Mouse (Mus musculus) embryonic facial prominence, embryonic 10.5 days (tissue): ENCODE data around the gene Ankrd7. TPM values are rescaled to one million over a fixed set of nuclear protein-coding genes. Genes with fewer than 3 reads are reported as not detected.

Experiments
- DNase-seq: peaks from one replicate; pipeline ENCODE4 v3.0.0-alpha.2; 2017; ENCODE audit warnings: low spot score
- H3K27ac ChIP-seq: fragments of 300-500 bp; sonication (generic); replicated peaks from 2 replicates; pipeline ENCODE4 v1.5.1; 2016; ENCODE audit warnings: mild to moderate bottlenecking
- H3K27me3 ChIP-seq: fragments of 300-500 bp; sonication (generic); replicated peaks from 2 replicates; pipeline ENCODE4 v1.6.1; 2016; ENCODE audit warnings: low read depth, mild to moderate bottlenecking; ENCODE audit not compliant: poor library complexity, severe bottlenecking
- H3K36me3 ChIP-seq: fragments of 300-500 bp; sonication (generic); replicated peaks from 2 replicates; pipeline ENCODE4 v1.6.1; 2016; ENCODE audit warnings: mild to moderate bottlenecking, moderate library complexity
- H3K4me1 ChIP-seq: fragments of 300-500 bp; sonication (generic); 2 replicates; pipeline ENCODE4 v1.6.1; 2016
- H3K4me3 ChIP-seq: fragments of 300-500 bp; sonication (generic); 2 replicates; pipeline ENCODE4 v1.5.1; 2016; ENCODE audit warnings: mild to moderate bottlenecking, moderate library complexity
- H3K9me3 ChIP-seq: fragments of 300-500 bp; sonication (generic); 2 replicates; pipeline ENCODE4 v1.6.1; 2016; ENCODE audit warnings: mild to moderate bottlenecking
- WGBS: fragments of 180-500 bp; shearing (Covaris S2); methylation state at CpG from one replicate; pipeline ENCODE4 v1.1.7; 2016; 5-methylcytosine and 5-hydroxymethylcytosine counted together
- polyA plus RNA-seq: library from polyadenylated mRNA; unstranded; fragments of >200 nt; fragmentation: Nextera tagmentation; extraction: Ambion mirVana; gene quantifications from 2 replicates; pipeline ENCODE4 v1.2.1, GENCODE M21; 2016

The Ankrd7 gene
- polyA plus RNA-seq, 1 experiment from 2014 or later, result 0.87 TPM

- Histone ChIP-seq H3K27ac (no peak overlapping the region), H3K36me3 (no peaks in the 10 kb centered on the region), H3K27me3 (no peaks in the 10 kb centered on the region), H3K4me1 (no peaks in the 10 kb centered on the region), H3K9me3 (no peaks in the 10 kb centered on the region), H3K4me3 (no peak overlapping the region)
- WGBS, result 91% methylated on average over 2 of the region's 2 CpGs
- DNase-seq, result no peak
These were observed 41.1 kb downstream of the Ankrd7 start for GRCm38 (mm10) chr6:18907173-18907572.

- Histone ChIP-seq H3K27ac (no peak overlapping the region), H3K4me3 (no peak overlapping the region), H3K27me3 (no peaks in the 10 kb centered on the region), H3K4me1 (no peaks in the 10 kb centered on the region), H3K9me3 (no peaks in the 10 kb centered on the region), H3K36me3 (no peaks in the 10 kb centered on the region)
- WGBS, result 87% methylated on average over 4 of the region's 4 CpGs
- no peak for DNase-seq
These were observed 47.1 kb downstream of the Ankrd7 start for GRCm38 (mm10) chr6:18913179-18913578.

- no peaks in the 10 kb centered on the region for H3K9me3 ChIP-seq
- no peak overlapping the region for H3K4me3 ChIP-seq
- no peaks in the 10 kb centered on the region for H3K4me1 ChIP-seq
- H3K36me3 ChIP-seq, result no peaks in the 10 kb centered on the region
- H3K27me3 ChIP-seq, result no peaks in the 10 kb centered on the region
- DNase-seq, result no peak
- H3K27ac ChIP-seq, result no peak overlapping the region
- WGBS, result 72% methylated on average over 4 of the region's 4 CpGs
These were observed 49.9 kb downstream of the Ankrd7 start for GRCm38 (mm10) chr6:18916021-18916420.

GRCm38 (mm10) chr6:18916471-18916870, 50.4 kb downstream of the Ankrd7 start:
- Histone ChIP-seq H3K36me3 (no peaks in the 10 kb centered on the region), H3K4me3 (no peak overlapping the region), H3K9me3 (no peaks in the 10 kb centered on the region), H3K27ac (no peak overlapping the region), H3K4me1 (no peaks in the 10 kb centered on the region), H3K27me3 (no peaks in the 10 kb centered on the region)
- 91% methylated on average over 4 of the region's 4 CpGs for WGBS
- no peak for DNase-seq

Other genes with a start within 250 kb of the Ankrd7 start
- gene Lsm8, start 17.7 kb upstream of the Ankrd7 start, polyA plus RNA-seq, result 242 and 251 TPM in 2 replicates